7 mouse cellular contexts compared by ENCODE assay signal in genomic region chr9:110624361-110625166, GRCm38 (mm10). TPM values are rescaled to one million over a fixed set of nuclear protein-coding genes. Genes with fewer than 3 reads are reported as not detected.
DNase-seq lines count a peak whose midpoint lies in the region; ATAC-seq lines count a peak whose summit lies in the region.

Gene Nradd, minus strand, starts transcription at chr9:110624452.

- peak within 1 kb of the TSS; percentile 56 for H3K9ac ChIP-seq in intestine, embryonic 14.5 days (ENCODE audit: low read length)

- peaks cover 28% of the 10 kb centered on the region for H3K36me3 ChIP-seq in intestine, embryonic 14.5 days (ENCODE audit: control insufficient read depth, insufficient read depth, low read length)

- 0% methylated on average over 41 of the region's 41 CpGs for WGBS in intestine, embryonic 14.5 days

- peak within 1 kb of the TSS; percentile 55 for H3K4me3 ChIP-seq in intestine, embryonic 14.5 days (ENCODE audit: low read depth, low read length)

- DNase-seq in adrenal gland, postnatal 4 days (ENCODE audit: low spot score in 2 of 2): peak; percentile 63 to 77
- DNase-seq in embryo, embryonic 9.5 days (ENCODE audit: extremely low spot score): peak; percentile 89
- peak; percentile 79 to 88 for DNase-seq in gastrocnemius, postnatal 36 days
- DNase-seq in intestine, embryonic 14.5 days (ENCODE audit: low spot score): peak; percentile 92
- DNase-seq in left cerebral cortex, adult 9 months (ENCODE audit: low spot score in 2 of 2): peak; percentile 66 to 86
- DNase-seq in right cerebral cortex, postnatal 25 days: peak; percentile 87

- no peaks in the 10 kb centered on the region for H3K9me3 ChIP-seq in intestine, embryonic 14.5 days (ENCODE audit: control insufficient read depth, low read length)

- intact Hi-C loops in gastrocnemius, postnatal 36 days (cut with DNase I): no loop called here

- peak; percentile 92 for ATAC-seq in intestine, embryonic 14.5 days (replicated peaks; ENCODE audit: low FRiP score, low TSS enrichment, low read depth)
- ATAC-seq in megakaryocyte, adult 5-6 weeks (ENCODE audit: poor library complexity, severe bottlenecking): peak; percentile 58

- H3K4me1 ChIP-seq in intestine, embryonic 14.5 days (replicated peaks; ENCODE audit: control insufficient read depth, insufficient read depth, low read length): peaks cover 7% of the 10 kb centered on the region; the same call in 1 of the 2 replicates

- peak within 1 kb of the TSS; percentile 66 for H3K27ac ChIP-seq in intestine, embryonic 14.5 days (ENCODE audit: low read depth)

- peak within 1 kb of the TSS; percentile 94 for H3K4me2 ChIP-seq in intestine, embryonic 14.5 days (ENCODE audit: low read length)

- no peaks in the 10 kb centered on the region for H3K27me3 ChIP-seq in intestine, embryonic 14.5 days (replicated peaks; ENCODE audit: control insufficient read depth, insufficient read depth, low read length)

RNA-seq across cellular contexts. Expression of gene Nradd, which starts in this region (rescaled TPM):
- 10 to 100 TPM; 16.0 to 17.9 TPM for total RNA-seq in adrenal gland, postnatal 4 days (2021)
- total RNA-seq in gastrocnemius, postnatal 36 days (2021): 1 to 10 TPM in 1 of 2 experiments, under 1 TPM in 1; 0.91 to 1.2 TPM
- polyA plus RNA-seq in intestine, embryonic 14.5 days (2014; fragmentation: Nextera tagmentation; extraction: Ambion mirVana): 21.9 and 23.4 TPM in 2 replicates
- total RNA-seq in megakaryocyte, adult 5-6 weeks (2015): 4.6 and 5.2 TPM in 2 replicates
- 2.0 and 3.5 TPM in 2 replicates for total RNA-seq in megakaryocyte, adult 5-6 weeks (2017)

Comparison
In these comparisons a context has a peak if more than half of its experiments do, and no peak if none do; other contexts are left out.
1. Peak in every context shown above with its lines: DNase-seq, ATAC-seq, H3K4me3 ChIP-seq and H3K27ac ChIP-seq.